Mouse (Mus musculus) neural tube, embryonic 15.5 days (tissue): ENCODE data around the gene Ndufv1. TPM values are rescaled to one million over a fixed set of nuclear protein-coding genes. Genes with fewer than 3 reads are reported as not detected.
"Not testable (repeated sequence)": the region's sequence is repeated elsewhere in the genome, so short reads cannot be mapped to it uniquely, and the experiment has no call there.

Source experiments
- ATAC-seq: fragments of 200-750 bp; cut with Nextera tagmentation; 2 replicates; pipeline ENCODE4 v1.8.0; 2017; ENCODE audit warnings: mild to moderate bottlenecking, moderate TSS enrichment, moderate library complexity; ENCODE audit not compliant: low FRiP score
- H3K27ac ChIP-seq: fragments of 300-500 bp; sonication (generic); replicated peaks from 2 replicates; pipeline ENCODE4 v1.5.1; 2015; ENCODE audit warnings: mild to moderate bottlenecking, inconsistent platforms
- H3K27me3 ChIP-seq: fragments of 300-500 bp; sonication (generic); replicated peaks from 2 replicates; pipeline ENCODE4 v1.6.1; 2015; ENCODE audit warnings: inconsistent platforms
- H3K36me3 ChIP-seq: fragments of 300-500 bp; sonication (generic); 2 replicates; pipeline ENCODE4 v1.6.1; 2015; ENCODE audit warnings: inconsistent platforms
- H3K4me1 ChIP-seq: fragments of 300-500 bp; sonication (generic); 2 replicates; pipeline ENCODE4 v1.6.1; 2015; ENCODE audit warnings: inconsistent platforms
- H3K4me2 ChIP-seq: fragments of 300-500 bp; sonication (generic); 2 replicates; pipeline ENCODE4 v1.6.1; 2015; ENCODE audit warnings: inconsistent platforms, mild to moderate bottlenecking, moderate library complexity
- H3K4me3 ChIP-seq: fragments of 300-500 bp; sonication (generic); replicated peaks from 2 replicates; pipeline ENCODE4 v1.5.1; 2015; ENCODE audit warnings: mild to moderate bottlenecking, inconsistent platforms
- H3K9ac ChIP-seq: fragments of 300-500 bp; sonication (generic); replicated peaks from 2 replicates; pipeline ENCODE4 v1.6.1; 2015; ENCODE audit warnings: mild to moderate bottlenecking, inconsistent platforms
- H3K9me3 ChIP-seq: fragments of 300-500 bp; sonication (generic); replicated peaks from 2 replicates; pipeline ENCODE4 v1.6.1; 2016; ENCODE audit warnings: inconsistent platforms
- WGBS: fragments of 180-500 bp; shearing (Covaris S2); methylation state at CpG from one replicate; pipeline ENCODE4 v1.1.7; 2015; ENCODE audit warnings: mixed read lengths; 5-methylcytosine and 5-hydroxymethylcytosine counted together
- polyA plus RNA-seq: library from polyadenylated mRNA; unstranded; fragments of >200 nt; fragmentation: Nextera tagmentation; extraction: Ambion mirVana; gene quantifications from 2 replicates; pipeline ENCODE4 v1.2.1, GENCODE M21; 2015

The Ndufv1 gene
- polyA plus RNA-seq, 1 experiment from 2014 or later: 279 TPM

- ATAC-seq: no peak
These were observed 50.1 kb downstream of the Ndufv1 start for GRCm38 (mm10) chr19:3962469-3962868.

GRCm38 (mm10) chr19:3961805-3962204 is 50.8 kb downstream of the Ndufv1 start:
- not testable (repeated sequence) for H3K4me2 ChIP-seq, H3K4me3 ChIP-seq, H3K27me3 ChIP-seq, ATAC-seq, H3K36me3 ChIP-seq, H3K9me3 ChIP-seq, H3K27ac ChIP-seq, H3K4me1 ChIP-seq, H3K9ac ChIP-seq
- WGBS: 89% methylated on average over 6 of the region's 6 CpGs

More at GRCm38 (mm10) chr19:3962469-3962868, 50.1 kb downstream of the Ndufv1 start:
- H3K27me3 ChIP-seq: no peaks in the 10 kb centered on the region
- H3K4me1 ChIP-seq: no peaks in the 10 kb centered on the region
- H3K4me2 ChIP-seq: no peak overlapping the region
- 23% methylated on average over 2 of the region's 2 CpGs for WGBS
- no peaks in the 10 kb centered on the region for H3K9me3 ChIP-seq
- no peaks in the 10 kb centered on the region for H3K36me3 ChIP-seq
- no peak overlapping the region for H3K9ac ChIP-seq
- no peak overlapping the region for H3K27ac ChIP-seq
- no peak overlapping the region for H3K4me3 ChIP-seq

DNA sequence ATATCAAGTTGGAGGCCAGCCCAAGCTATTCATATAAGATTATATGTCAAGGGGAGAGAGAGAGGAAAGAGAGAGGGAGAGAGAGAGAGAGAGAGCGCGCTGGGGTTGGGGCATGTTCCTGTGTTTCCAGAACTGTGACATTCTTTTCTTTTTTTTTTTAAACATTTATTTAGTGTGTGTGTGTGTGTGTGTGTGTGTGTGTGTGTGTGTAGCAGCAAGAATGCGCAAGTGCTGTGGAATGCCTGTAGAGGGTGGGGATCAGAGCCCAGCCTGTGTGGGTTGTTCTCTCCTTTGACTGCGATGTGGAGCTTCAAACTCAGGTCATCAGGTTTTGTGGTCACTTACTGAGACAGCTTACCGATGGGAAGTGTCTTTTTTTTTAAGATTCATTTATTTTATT is 52.4 kb downstream of the Ndufv1 start:
- H3K4me2 ChIP-seq: no peak overlapping the region
- H3K4me3 ChIP-seq: no peak overlapping the region
- H3K27me3 ChIP-seq: no peaks in the 10 kb centered on the region
- H3K27ac ChIP-seq: no peak overlapping the region
- WGBS: 83% methylated on average over 5 of the region's 5 CpGs
- no peak for ATAC-seq
- H3K9me3 ChIP-seq: no peaks in the 10 kb centered on the region
- H3K9ac ChIP-seq: no peak overlapping the region
- H3K4me1 ChIP-seq: no peaks in the 10 kb centered on the region
- H3K36me3 ChIP-seq: no peaks in the 10 kb centered on the region

DNA sequence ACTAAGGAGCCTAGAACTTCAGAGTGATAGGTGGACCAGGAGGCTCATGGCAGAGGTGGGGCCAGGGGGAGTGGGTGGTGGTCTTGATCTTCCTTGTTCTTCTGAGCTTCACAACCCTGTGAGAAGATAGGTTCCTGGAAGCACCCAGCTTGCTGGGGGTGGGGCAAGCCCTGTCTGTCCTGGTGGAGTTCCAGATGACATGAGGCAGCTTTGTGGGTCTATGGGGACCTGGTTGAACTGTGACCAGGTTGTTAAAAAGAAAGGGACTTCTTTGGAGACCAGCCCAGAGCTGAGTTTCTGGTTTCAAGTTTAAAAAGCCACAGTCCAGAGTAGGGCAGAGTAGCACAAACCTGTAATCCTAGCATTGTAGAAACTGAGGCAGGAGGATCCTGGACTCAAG is 53.6 kb downstream of the Ndufv1 start:
- Histone ChIP-seq H3K36me3 (no peaks in the 10 kb centered on the region), H3K4me3 (no peak overlapping the region), H3K4me1 (no peaks in the 10 kb centered on the region), H3K9me3 (no peaks in the 10 kb centered on the region), H3K27me3 (no peaks in the 10 kb centered on the region), H3K4me2 (no peak overlapping the region), H3K9ac (no peak overlapping the region), H3K27ac (no peak overlapping the region)
- ATAC-seq: no peak

DNA sequence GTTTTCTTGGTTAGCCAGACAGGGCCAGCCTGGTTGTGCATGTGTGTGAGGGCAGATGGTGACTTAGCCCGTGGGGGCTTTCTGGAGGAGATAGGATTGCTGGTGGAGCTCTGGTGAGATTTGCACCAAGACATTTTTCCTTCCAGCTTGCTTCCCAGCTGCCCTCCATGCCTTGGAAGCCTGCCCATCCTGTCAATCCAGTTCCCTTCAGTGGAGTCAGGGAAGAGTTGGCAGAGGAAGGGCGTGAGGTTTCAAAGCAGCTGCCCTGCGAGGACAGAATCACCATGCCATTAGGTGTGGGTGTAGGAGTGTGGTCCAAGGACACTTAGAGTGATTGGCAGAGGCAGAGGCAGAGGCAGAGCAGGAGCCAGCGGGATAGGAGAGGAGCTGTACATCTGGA is 54.1 kb downstream of the Ndufv1 start, which contains the start of gene Aldh3b3:
TSS of gene Aldh3b3 (plus strand) at position 176 of the 400 bp plus-strand sequence.
- Histone ChIP-seq H3K27me3 (no peaks in the 10 kb centered on the region), H3K9me3 (no peaks in the 10 kb centered on the region), H3K9ac (no peak within 1 kb of the TSS), H3K4me1 (no peaks in the 10 kb centered on the region), H3K4me2 (no peak within 1 kb of the TSS), H3K27ac (no peak within 1 kb of the TSS), H3K4me3 (no peak within 1 kb of the TSS), H3K36me3 (no peaks in the 10 kb centered on the region)
- ATAC-seq: no peak
- 74% methylated on average over 4 of the region's 4 CpGs for WGBS

Other genes with a start within 250 kb of the Ndufv1 start
- 38.3 and 39.5 TPM in 2 replicates for gene Kmt5b, start 245.4 kb downstream of the Ndufv1 start, polyA plus RNA-seq
- 59.9 and 68.7 TPM in 2 replicates for gene Chka, start 161.0 kb downstream of the Ndufv1 start, polyA plus RNA-seq
- gene Tcirg1, start 105.7 kb downstream of the Ndufv1 start, polyA plus RNA-seq: 20.3 and 29.0 TPM in 2 replicates
- 308 and 330 TPM in 2 replicates for gene Ndufs8, start 100.0 kb downstream of the Ndufv1 start, polyA plus RNA-seq
- gene Aldh3b1, start 83.0 kb downstream of the Ndufv1 start, polyA plus RNA-seq: 2.5 and 3.8 TPM in 2 replicates
- gene Unc93b1, start 77.6 kb downstream of the Ndufv1 start, polyA plus RNA-seq: 15.0 and 20.6 TPM in 2 replicates
- gene Aldh3b3, start 54.2 kb downstream of the Ndufv1 start, polyA plus RNA-seq: not detected in 2 replicates
- gene Aldh3b2, start 40.5 kb downstream of the Ndufv1 start, polyA plus RNA-seq: 0.20 and 1.6 TPM in 2 replicates
- gene Acy3, start 26.2 kb downstream of the Ndufv1 start, polyA plus RNA-seq: 2.8 and 4.6 TPM in 2 replicates
- gene Tbx10, start 20.1 kb downstream of the Ndufv1 start, polyA plus RNA-seq: 0.08 TPM in 1 of 2 replicates, not detected in the other
- gene Nudt8, start 12.2 kb downstream of the Ndufv1 start, polyA plus RNA-seq: 26.1 and 26.8 TPM in 2 replicates
- 4.5 and 5.7 TPM in 2 replicates for gene Gm49405, start 12.2 kb downstream of the Ndufv1 start, polyA plus RNA-seq
- 6.0 and 6.7 TPM in 2 replicates for gene Doc2g, start 9.5 kb downstream of the Ndufv1 start, polyA plus RNA-seq
- gene Gstp1, start 25.2 kb upstream of the Ndufv1 start, polyA plus RNA-seq: 552 and 568 TPM in 2 replicates
- 1.9 and 7.6 TPM in 2 replicates for gene Gstp2, start 33.2 kb upstream of the Ndufv1 start, polyA plus RNA-seq
- gene Gstp3, start 46.8 kb upstream of the Ndufv1 start, polyA plus RNA-seq: 1.1 TPM in 1 of 2 replicates, not detected in the other
- gene Cabp2, start 68.8 kb upstream of the Ndufv1 start, polyA plus RNA-seq: not detected in 2 replicates
- 88.7 and 99.0 TPM in 2 replicates for gene Cdk2ap2, start 84.4 kb upstream of the Ndufv1 start, polyA plus RNA-seq
- gene Pitpnm1, start 87.2 kb upstream of the Ndufv1 start, polyA plus RNA-seq: 72.1 and 80.9 TPM in 2 replicates
- gene Aip, start 113.1 kb upstream of the Ndufv1 start, polyA plus RNA-seq: 105 and 111 TPM in 2 replicates
- gene Gpr152, start 127.0 kb upstream of the Ndufv1 start, polyA plus RNA-seq: not detected in 2 replicates
- gene Cabp4, start 131.2 kb upstream of the Ndufv1 start, polyA plus RNA-seq: 0.20 and 0.28 TPM in 2 replicates
- 102 and 141 TPM in 2 replicates for gene Coro1b, start 135.8 kb upstream of the Ndufv1 start, polyA plus RNA-seq
- 1.0 and 52.3 TPM in 2 replicates for gene Ptprcap, start 140.8 kb upstream of the Ndufv1 start, polyA plus RNA-seq
- gene Rps6kb2, start 150.5 kb upstream of the Ndufv1 start, polyA plus RNA-seq: 54.4 and 56.3 TPM in 2 replicates
- 5.9 and 6.4 TPM in 2 replicates for gene Carns1, start 162.7 kb upstream of the Ndufv1 start, polyA plus RNA-seq
- 0.74 and 20.7 TPM in 2 replicates for gene Tbc1d10c, start 178.5 kb upstream of the Ndufv1 start, polyA plus RNA-seq
- 589 and 681 TPM in 2 replicates for gene Ppp1ca, start 179.3 kb upstream of the Ndufv1 start, polyA plus RNA-seq
- 24.3 and 27.2 TPM in 2 replicates for gene Rad9a, start 188.9 kb upstream of the Ndufv1 start, polyA plus RNA-seq
- 0.78 and 2.2 TPM in 2 replicates for gene Clcf1, start 201.4 kb upstream of the Ndufv1 start, polyA plus RNA-seq
- gene AC109138.7, start 201.6 kb upstream of the Ndufv1 start, polyA plus RNA-seq: not detected in 2 replicates
- 24.7 and 28.0 TPM in 2 replicates for gene Pold4, start 219.1 kb upstream of the Ndufv1 start, polyA plus RNA-seq